Mouse (Mus musculus) heart, adult 10 weeks (tissue): Measurements from ENCODE around the gene Gm2163. TPM values are rescaled to one million over a fixed set of nuclear protein-coding genes. Genes with fewer than 3 reads are reported as not detected.

Source experiments
- polyA plus RNA-seq: library from polyadenylated mRNA; stranded (reverse); fragments of 350-450 nt; fragmentation: Illumina TruSeq; extraction: RNeasy Lipid Tissue Mini Kit (QIAGEN cat#74804); gene quantifications from one replicate; pipeline ENCODE4 v1.2.3, GENCODE M21; 2014; ENCODE audit warnings: low read depth, low replicate concordance

Gene Gm2163
- not detected for polyA plus RNA-seq

DNA sequence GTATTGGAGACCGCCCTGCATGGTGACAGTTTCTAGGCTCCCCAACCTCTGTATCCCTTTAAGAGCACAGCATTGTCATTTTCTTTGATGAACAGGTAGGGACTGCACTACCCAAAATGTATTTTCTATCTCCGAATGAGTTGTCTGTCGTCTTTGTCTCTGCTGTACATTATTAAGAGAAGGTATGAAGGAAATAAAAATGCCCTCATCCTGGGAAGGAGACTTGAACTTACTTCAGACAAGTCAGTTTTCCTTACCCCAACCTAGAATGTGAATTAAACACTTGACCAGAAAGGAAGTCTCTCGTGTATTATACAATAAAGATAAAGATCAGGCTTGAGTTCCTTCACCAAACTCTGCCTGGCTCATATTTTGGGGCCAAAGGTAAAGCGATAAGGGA is at the start of gene Gm2163:
TSS of gene Gm2163 (plus strand) at position 301 of the 400 bp plus-strand sequence.

GRCm38 (mm10) chr4:42439078-42439477 is 27.5 kb upstream of the Gm2163 start, which contains the start of gene Gm21586:
TSS of gene Gm21586 (plus strand) at chr4:42439378.

DNA sequence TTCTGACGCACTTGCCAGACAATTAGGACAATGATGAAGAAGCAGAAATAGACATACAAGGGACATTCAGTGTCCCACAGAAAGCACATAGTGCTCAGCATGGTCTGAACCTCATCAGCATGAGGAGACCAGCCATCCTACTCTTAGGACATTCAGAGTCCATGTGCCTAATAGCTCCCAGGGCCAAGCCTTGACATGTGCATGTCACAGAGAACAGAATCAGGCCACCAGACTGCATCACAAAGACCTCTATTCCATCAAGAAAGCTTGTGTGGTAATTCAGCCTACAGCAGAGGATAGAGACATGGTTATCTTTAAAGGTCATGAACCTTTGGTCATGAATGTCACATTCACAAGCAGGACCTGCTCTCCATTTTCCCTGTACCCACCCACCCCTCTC is 61.5 kb downstream of the Gm2163 start, which contains the start of gene Fam205a2:
TSS of gene Fam205a2 (minus strand) at position 101 of the 400 bp plus-strand sequence.

DNA sequence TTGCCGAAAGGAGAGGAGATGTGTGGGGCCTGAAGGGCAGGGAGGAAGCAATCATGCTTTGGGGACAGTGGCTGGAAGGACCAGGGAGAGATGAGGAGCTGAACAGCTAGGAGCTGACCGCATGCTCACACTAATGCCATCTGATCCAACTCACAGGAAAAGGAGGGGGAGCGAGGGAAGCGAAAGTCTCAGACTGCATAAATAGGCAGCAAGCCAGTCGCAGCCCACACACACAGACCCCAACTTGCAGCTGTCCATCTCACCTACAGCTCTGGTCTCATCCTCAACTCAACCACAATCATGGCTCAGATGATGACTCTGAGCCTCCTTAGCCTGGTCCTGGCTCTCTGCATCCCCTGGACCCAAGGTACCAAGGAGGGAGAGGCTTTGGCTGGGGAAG is 145.3 kb downstream of the Gm2163 start, which contains the start of gene Gm10591:
TSS of gene Gm10591 (plus strand) at position 301 of the 400 bp plus-strand sequence.

GRCm38 (mm10) chr4:42629419-42629818 is 162.9 kb downstream of the Gm2163 start, which contains the start of gene Gm2564:
TSS of gene Gm2564 (plus strand) at chr4:42629719.

Other genes starting within 250 kb of the Gm2163 start
- 0.73 TPM for gene Gm10600, start 226.1 kb upstream of the Gm2163 start, polyA plus RNA-seq
- gene Ccl21b, start 211.0 kb upstream of the Gm2163 start, polyA plus RNA-seq = not detected
- gene Gm21953, start 172.5 kb upstream of the Gm2163 start, polyA plus RNA-seq = not detected
- not detected for gene Fam205a3, start 148.4 kb upstream of the Gm2163 start, polyA plus RNA-seq
- gene Gm21586, start 27.4 kb upstream of the Gm2163 start, polyA plus RNA-seq = not detected
- not detected for gene Fam205a2, start 61.4 kb downstream of the Gm2163 start, polyA plus RNA-seq
- gene Gm10591, start 145.4 kb downstream of the Gm2163 start, polyA plus RNA-seq = not detected
- gene Gm2564, start 163.0 kb downstream of the Gm2163 start, polyA plus RNA-seq = 5.7 TPM
- gene Ccl27b, start 188.5 kb downstream of the Gm2163 start, polyA plus RNA-seq = not detected
- not detected for gene Il11ra2, start 195.1 kb downstream of the Gm2163 start, polyA plus RNA-seq